Mouse (Mus musculus): ENCODE measurements around the gene Rasgef1b.

DNA sequence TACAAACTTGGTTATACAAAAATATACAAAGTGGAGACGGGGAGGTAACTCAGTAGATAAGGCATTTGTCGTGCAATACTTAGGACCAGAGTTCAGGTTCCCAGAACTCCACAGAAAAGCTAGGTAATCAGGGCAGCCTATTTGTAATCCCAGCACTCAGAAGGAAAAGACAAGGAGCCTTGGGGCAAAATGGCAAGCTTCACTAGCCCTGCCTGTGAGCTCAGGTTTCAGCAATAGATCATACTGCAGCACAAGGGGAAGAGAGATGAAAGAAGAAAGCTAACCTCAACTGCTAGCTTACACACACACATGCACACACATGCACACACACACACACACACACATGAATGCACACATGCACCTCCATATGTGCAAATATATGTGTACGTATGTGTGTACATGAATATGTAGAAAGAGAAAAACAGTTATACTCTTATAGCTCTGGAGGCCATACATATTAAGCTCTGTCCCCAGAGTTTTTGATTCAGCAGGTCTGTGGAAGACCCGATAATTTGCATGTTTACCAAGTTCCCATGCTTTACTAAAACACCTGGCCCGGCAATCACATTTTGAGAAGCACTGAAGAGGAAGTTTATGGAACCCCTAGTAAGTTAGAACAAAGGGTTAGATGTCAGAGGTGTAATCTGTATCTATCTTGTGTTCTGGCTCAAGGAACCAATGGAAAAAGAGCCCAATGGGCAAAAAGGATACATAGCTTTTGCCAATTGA is 256.1 kb downstream of the Rasgef1b start:
- TF ChIP-seq POLR2A (IDR thresholded peaks at IDR 0.05; ENCODE audit: borderline replicate concordance, control insufficient read depth, low read depth, low read length) = no peak
- no peak for TF ChIP-seq CTCF (IDR thresholded peaks at IDR 0.05; ENCODE audit: control insufficient read depth, insufficient read depth, low read length)
